Comparison of ENCODE assay signal across 25 mouse cellular contexts in the genomic region with DNA sequence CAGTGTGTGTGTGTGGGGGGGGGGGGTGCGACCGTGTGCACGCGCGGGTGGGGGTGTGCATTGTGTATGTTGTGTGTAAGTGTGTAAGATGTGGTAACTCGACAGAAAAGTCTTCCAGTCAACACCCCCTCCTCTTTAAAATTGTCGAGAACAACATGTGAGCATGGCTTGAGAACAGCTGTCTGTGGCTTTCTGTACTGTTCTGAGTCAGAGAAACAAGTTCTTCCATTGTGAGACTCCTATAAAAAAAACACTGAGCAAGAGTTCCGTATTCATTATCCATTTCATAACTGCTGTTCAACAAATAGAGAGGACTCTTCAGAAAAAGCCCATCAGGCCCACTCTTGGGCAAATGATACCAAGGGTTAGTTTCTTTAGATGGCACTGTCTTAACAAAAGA. TPM values are rescaled to one million over a fixed set of nuclear protein-coding genes. Genes with fewer than 3 reads are reported as not detected.
DNase-seq lines count a peak whose midpoint lies in the region; ATAC-seq and TF ChIP-seq lines count a peak whose summit lies in the region.
"Had no signal": no experiment of that assay in that cellular context is flagged by ENCODE, and none has a peak within 500 bp of the region (broad histone marks: within the 10 kb centered on the region; RNA-seq: fewer than 3 reads in every experiment).

No protein-coding gene starts in this region.

- no peak overlapping the region for H3K27ac ChIP-seq in midbrain, embryonic 11.5 days (ENCODE audit: low read depth, low read length)
- no peak overlapping the region for H3K27ac ChIP-seq in midbrain, embryonic 13.5 days
- peak overlapping the region; percentile 43; the same call in 1 of the 2 replicates for H3K27ac ChIP-seq in CH12.LX (ENCODE audit: insufficient read depth, low read depth)
- H3K27ac ChIP-seq in intestine, embryonic 15.5 days, result no peak overlapping the region
- H3K27ac ChIP-seq: embryonic facial prominence, embryonic 13.5 days; forebrain, embryonic 12.5 days; gastrocnemius, adult 2 months; hindbrain, embryonic 15.5 days had no signal

- H3K36me3 ChIP-seq in midbrain, embryonic 11.5 days (ENCODE audit: control insufficient read depth, insufficient read depth, low read length), result no peaks in the 10 kb centered on the region
- H3K36me3 ChIP-seq in midbrain, embryonic 13.5 days, result no peaks in the 10 kb centered on the region
- H3K36me3 ChIP-seq in CH12.LX (replicated peaks in 1 of 2; ENCODE audit: control insufficient read depth in 1 of 2, insufficient read depth in 1 of 2, low read length in 1 of 2), result no peaks in the 10 kb centered on the region
- H3K36me3 ChIP-seq in intestine, embryonic 15.5 days, result no peaks in the 10 kb centered on the region
- H3K36me3 ChIP-seq: embryonic facial prominence, embryonic 13.5 days; forebrain, embryonic 12.5 days; heart, embryonic 12.5 days; hindbrain, embryonic 15.5 days had no signal

- DNase-seq in heart, adult 11 months, result peak; percentile 31
- no peak for DNase-seq in heart, postnatal 14 days
- peak; percentile 31 for DNase-seq in midbrain, embryonic 11.5 days (ENCODE audit: low spot score, missing footprints)
- peak; percentile 59 for DNase-seq in CH12.LX (ENCODE audit: extremely low read depth)
- DNase-seq in kidney, postnatal 4 days, result no peak
- DNase-seq: adrenal gland, adult 2 months; adrenal gland, postnatal 25 days; cerebellum, adult 18-20 months; cerebellum, adult 9-11 months; cerebellum, postnatal 36 days; gastrocnemius, adult 2 months; gastrocnemius, postnatal 25 days; heart, adult 18-20 months; heart, postnatal 36 days had no signal

- no peak overlapping the region for H3K4me2 ChIP-seq in midbrain, embryonic 11.5 days
- no peak overlapping the region for H3K4me2 ChIP-seq in midbrain, embryonic 13.5 days (replicated peaks)
- H3K4me2 ChIP-seq in CH12.LX (ENCODE audit: insufficient read depth, low read depth, poor library complexity, severe bottlenecking), result peak overlapping the region; percentile 73
- no peak overlapping the region for H3K4me2 ChIP-seq in intestine, embryonic 15.5 days (replicated peaks)
- H3K4me2 ChIP-seq: embryonic facial prominence, embryonic 13.5 days; forebrain, embryonic 12.5 days; heart, embryonic 12.5 days; hindbrain, embryonic 15.5 days had no signal

- intact Hi-C loops in heart, postnatal 14 days (cut with DNase I), result no loop called here

- no peak; the same call in 1 of the 2 replicates for TF ChIP-seq RAD21 in CH12.LX (IDR thresholded peaks at IDR 0.05; ENCODE audit: low read depth, low read length)

- no peak for TF ChIP-seq POLR2A in CH12.LX (IDR thresholded peaks at IDR 0.05; ENCODE audit: low read depth, low read length)

- no peaks in the 10 kb centered on the region for H3K9me3 ChIP-seq in midbrain, embryonic 11.5 days (ENCODE audit: control insufficient read depth, low read length)
- H3K9me3 ChIP-seq in midbrain, embryonic 13.5 days, result no peaks in the 10 kb centered on the region
- no peaks in the 10 kb centered on the region for H3K9me3 ChIP-seq in CH12.LX (replicated peaks; ENCODE audit: low read length)
- H3K9me3 ChIP-seq in intestine, embryonic 15.5 days, result no peaks in the 10 kb centered on the region
- H3K9me3 ChIP-seq: embryonic facial prominence, embryonic 13.5 days; forebrain, embryonic 12.5 days; heart, embryonic 12.5 days; hindbrain, embryonic 15.5 days had no signal

- TF ChIP-seq EP300 in CH12.LX (IDR thresholded peaks at IDR 0.05; ENCODE audit: low read length), result peak; percentile 97

- no peak overlapping the region for H3K4me3 ChIP-seq in midbrain, embryonic 11.5 days (ENCODE audit: low read depth, low read length)
- H3K4me3 ChIP-seq in midbrain, embryonic 13.5 days (replicated peaks), result no peak overlapping the region
- H3K4me3 ChIP-seq in CH12.LX (replicated peaks in 1 of 3; ENCODE audit: low read depth in 2 of 3, low read length in 2 of 3, poor library complexity in 1 of 3), result no peak overlapping the region
- H3K4me3 ChIP-seq in intestine, embryonic 15.5 days (replicated peaks), result no peak overlapping the region
- H3K4me3 ChIP-seq: embryonic facial prominence, embryonic 13.5 days; forebrain, embryonic 12.5 days; gastrocnemius, adult 2 months; heart, embryonic 12.5 days; hindbrain, embryonic 15.5 days had no signal

- no peak for TF ChIP-seq CTCF in CH12.LX (conservative IDR thresholded peaks at IDR 0.05 in 1 of 2, IDR thresholded peaks at IDR 0.05 in 1 of 2; ENCODE audit: low read depth in 2 of 2, low read length in 2 of 2)

- H3K79me2 ChIP-seq in CH12.LX (replicated peaks; ENCODE audit: control insufficient read depth, extremely low read depth, insufficient read depth, poor library complexity, severe bottlenecking), result no peaks in the 10 kb centered on the region

- dilution Hi-C loops in CH12.LX (cut with MboI; ENCODE audit: extremely low pct_ligation_motif_present, extremely low pct_unique_long_range_greater_than_20kb, low sequenced_read_pairs), result no loop called here

- 88% methylated on average over 8 of the region's 8 CpGs for WGBS in midbrain, embryonic 11.5 days
- WGBS in midbrain, embryonic 13.5 days, result 87% methylated on average over 8 of the region's 8 CpGs
- WGBS in intestine, embryonic 15.5 days, result 67% methylated on average over 8 of the region's 8 CpGs

- H3K27me3 ChIP-seq in midbrain, embryonic 11.5 days (ENCODE audit: control insufficient read depth, insufficient read depth, low read length), result no peaks in the 10 kb centered on the region
- H3K27me3 ChIP-seq in midbrain, embryonic 13.5 days, result no peaks in the 10 kb centered on the region
- no peaks in the 10 kb centered on the region for H3K27me3 ChIP-seq in CH12.LX (replicated peaks)
- no peaks in the 10 kb centered on the region for H3K27me3 ChIP-seq in intestine, embryonic 15.5 days (replicated peaks)
- H3K27me3 ChIP-seq: embryonic facial prominence, embryonic 13.5 days; forebrain, embryonic 12.5 days; heart, embryonic 12.5 days; hindbrain, embryonic 15.5 days; Patski had no signal

- no peak for ATAC-seq in midbrain, embryonic 11.5 days (ENCODE audit: low FRiP score)
- no peak for ATAC-seq in midbrain, embryonic 13.5 days
- ATAC-seq in inflammation-experienced regulatory T-cells, adult 6 months, result peak; percentile 54
- ATAC-seq in intestine, embryonic 15.5 days, result no peak
- ATAC-seq: forebrain, embryonic 16.5 days; Patski had no signal

- in situ Hi-C loops in CH12.LX (cut with MboI; ENCODE audit: low pct_ligation_motif_present, low pct_unique_long_range_greater_than_20kb, low sequenced_read_pairs), result no loop called here

- H3K9ac ChIP-seq in midbrain, embryonic 11.5 days (ENCODE audit: low read length), result no peak overlapping the region
- no peak overlapping the region for H3K9ac ChIP-seq in midbrain, embryonic 13.5 days (replicated peaks)
- H3K9ac ChIP-seq in CH12.LX (ENCODE audit: insufficient read depth, low read depth), result no peak overlapping the region
- H3K9ac ChIP-seq in intestine, embryonic 15.5 days, result no peak overlapping the region
- H3K9ac ChIP-seq: embryonic facial prominence, embryonic 13.5 days; forebrain, embryonic 12.5 days; heart, embryonic 12.5 days; hindbrain, embryonic 15.5 days had no signal

- H3K4me1 ChIP-seq in midbrain, embryonic 11.5 days (ENCODE audit: control insufficient read depth, insufficient read depth, low read length), result no peaks in the 10 kb centered on the region
- no peaks in the 10 kb centered on the region for H3K4me1 ChIP-seq in midbrain, embryonic 13.5 days (replicated peaks)
- H3K4me1 ChIP-seq in CH12.LX (ENCODE audit: control insufficient read depth in 1 of 2, insufficient read depth in 2 of 2), result peaks cover 7 to 45% of the 10 kb centered on the region in 2 experiments
- H3K4me1 ChIP-seq in intestine, embryonic 15.5 days (replicated peaks), result no peaks in the 10 kb centered on the region
- H3K4me1 ChIP-seq: embryonic facial prominence, embryonic 13.5 days; forebrain, embryonic 12.5 days; hindbrain, embryonic 15.5 days had no signal

TF ChIP-seq in CH12.LX, 34 proteins besides CTCF, POLR2A, EP300 and RAD21 (continues in another document):
- TF ChIP-seq ELF1 (IDR thresholded peaks at IDR 0.05; ENCODE audit: low read depth, low read length), result peak; percentile 51; the same call in 1 of the 2 replicates
- TF ChIP-seq ETS1 (conservative IDR thresholded peaks at IDR 0.05; ENCODE audit: low read depth, low read length), result peak; percentile 98
- peak; percentile 83 for TF ChIP-seq MXI1 (IDR thresholded peaks at IDR 0.05; ENCODE audit: low read depth, low read length)
- TF ChIP-seq TBP (conservative IDR thresholded peaks at IDR 0.05; ENCODE audit: low read depth, low read length), result no peak
- TF ChIP-seq NRF1 (IDR thresholded peaks at IDR 0.05; ENCODE audit: low read depth, low read length), result no peak

RNA-seq across cellular contexts. Expression of gene Sft2d2, which starts 6.5 kb away (rescaled TPM):
- total RNA-seq in heart, postnatal 14 days (2021), result 10 to 100 TPM; 13.6 to 14.5 TPM
- polyA plus RNA-seq in midbrain, embryonic 11.5 days (2014; fragmentation: Nextera tagmentation; extraction: Ambion mirVana), result 8.7 and 9.1 TPM in 2 replicates
- polyA plus RNA-seq in midbrain, embryonic 13.5 days (2015; fragmentation: Nextera tagmentation; extraction: Ambion mirVana), result 5.4 and 6.3 TPM in 2 replicates
- total RNA-seq in CH12.LX (2012; rRNA removed) (16.8 and 27.2 TPM in 2 replicates), CH12.LX (2014; rRNA removed) (25.2 and 26.0 TPM in 2 replicates)
- 30.0 and 31.6 TPM in 2 replicates for polyA plus RNA-seq in CH12.LX (2012; ENCODE audit: insufficient read length, low read depth)
- polyA plus RNA-seq in inflammation-experienced regulatory T-cells, adult 6 months (2017; shearing (Covaris generic)), result 10 to 100 TPM; 25.7 to 30.3 (median 27.4) TPM
- 25.9 and 27.1 TPM in 2 replicates for polyA plus RNA-seq in intestine, embryonic 15.5 days (2015; fragmentation: Nextera tagmentation; extraction: Ambion mirVana)

RNA-seq across cellular contexts. Expression of gene Tiprl, which starts 36.0 kb away (rescaled TPM):
- total RNA-seq in heart, postnatal 14 days (2021), result 10 to 100 TPM; 37.1 to 37.8 TPM
- polyA plus RNA-seq in midbrain, embryonic 11.5 days (2014; fragmentation: Nextera tagmentation; extraction: Ambion mirVana), result 103 and 113 TPM in 2 replicates
- polyA plus RNA-seq in midbrain, embryonic 13.5 days (2015; fragmentation: Nextera tagmentation; extraction: Ambion mirVana), result 135 and 136 TPM in 2 replicates
- total RNA-seq in CH12.LX (2012; rRNA removed) (34.0 and 36.1 TPM in 2 replicates), CH12.LX (2014; rRNA removed) (82.2 and 83.2 TPM in 2 replicates)
- 45.7 and 55.1 TPM in 2 replicates for polyA plus RNA-seq in CH12.LX (2012; ENCODE audit: insufficient read length, low read depth)
- 100 to 1,000 TPM; 109 to 158 (median 114) TPM for polyA plus RNA-seq in inflammation-experienced regulatory T-cells, adult 6 months (2017; shearing (Covaris generic))
- polyA plus RNA-seq in intestine, embryonic 15.5 days (2015; fragmentation: Nextera tagmentation; extraction: Ambion mirVana), result 77.9 and 85.6 TPM in 2 replicates

RNA-seq across cellular contexts. Expression of gene Tbx19, which starts 40.2 kb away (rescaled TPM):
- total RNA-seq in heart, postnatal 14 days (2021), result not detected
- polyA plus RNA-seq in midbrain, embryonic 11.5 days (2014; fragmentation: Nextera tagmentation; extraction: Ambion mirVana), result not detected in 2 replicates
- polyA plus RNA-seq in midbrain, embryonic 13.5 days (2015; fragmentation: Nextera tagmentation; extraction: Ambion mirVana), result 0.08 TPM in 1 of 2 replicates, not detected in the other
- total RNA-seq in CH12.LX (2012; rRNA removed) (0.04 TPM in 1 of 2 replicates, not detected in the other), CH12.LX (2014; rRNA removed) (0.44 TPM in 1 of 2 replicates, not detected in the other)
- 0.52 and 0.66 TPM in 2 replicates for polyA plus RNA-seq in CH12.LX (2012; ENCODE audit: insufficient read length, low read depth)
- polyA plus RNA-seq in inflammation-experienced regulatory T-cells, adult 6 months (2017; shearing (Covaris generic)), result not detected
- polyA plus RNA-seq in intestine, embryonic 15.5 days (2015; fragmentation: Nextera tagmentation; extraction: Ambion mirVana), result not detected in 2 replicates
- total RNA-seq: adrenal gland, adult 2 months; gastrocnemius, adult 2 months; gastrocnemius, postnatal 25 days; heart, adult 18-20 months; heart, postnatal 36 days; MEL had no signal
- polyA plus RNA-seq: adrenal gland, adult 2 months; embryonic facial prominence, embryonic 13.5 days; forebrain, embryonic 12.5 days; forebrain, embryonic 16.5 days; heart, embryonic 12.5 days; hindbrain, embryonic 11.5 days; hindbrain, embryonic 15.5 days; Patski had no signal

Comparison
In these comparisons a context has a peak if more than half of its experiments do, and no peak if none do; other contexts are left out.
1. DNase-seq: peak in heart, adult 11 months (single experiment), midbrain, embryonic 11.5 days (single experiment) and CH12.LX (single experiment); none in heart, postnatal 14 days (0 of 2) and kidney, postnatal 4 days (0 of 2).